Mouse (Mus musculus) intestine, embryonic 15.5 days (tissue): ENCODE data around the gene Abca15. TPM values are rescaled to one million over a fixed set of nuclear protein-coding genes. Genes with fewer than 3 reads are reported as not detected.

Source experiments
- polyA plus RNA-seq: library from polyadenylated mRNA; unstranded; fragments of >200 nt; fragmentation: Nextera tagmentation; extraction: Ambion mirVana; gene quantifications from 2 replicates; pipeline ENCODE4 v1.2.1, GENCODE M21; 2015

Gene Abca15
- polyA plus RNA-seq, 1 experiment from 2014 or later: not detected

Other genes starting within 250 kb of the Abca15 start
- gene Dnah3, start 233.4 kb upstream of the Abca15 start, polyA plus RNA-seq: not detected in 2 replicates
- gene Tmem159, start 226.3 kb upstream of the Abca15 start, polyA plus RNA-seq: 27.7 and 28.5 TPM in 2 replicates
- 0.11 TPM in 1 of 2 replicates, not detected in the other for gene Zp2, start 183.4 kb upstream of the Abca15 start, polyA plus RNA-seq
- 9.2 and 11.6 TPM in 2 replicates for gene Anks4b, start 154.8 kb upstream of the Abca15 start, polyA plus RNA-seq
- gene Crym, start 126.6 kb upstream of the Abca15 start, polyA plus RNA-seq: 1.6 and 2.3 TPM in 2 replicates
- 0.13 TPM in 1 of 2 replicates, not detected in the other for gene Abca14, start 124.7 kb upstream of the Abca15 start, polyA plus RNA-seq
- not detected in 2 replicates for gene Abca16, start 81.0 kb downstream of the Abca15 start, polyA plus RNA-seq